Mouse (Mus musculus) lung, embryonic 14.5 days (tissue): ENCODE measurements around the gene Brox. TPM values are rescaled to one million over a fixed set of nuclear protein-coding genes. Genes with fewer than 3 reads are reported as not detected.
"Not testable (repeated sequence)": the region's sequence is repeated elsewhere in the genome, so short reads cannot be mapped to it uniquely, and the experiment has no call there.

Experiments
- ATAC-seq: fragments of 200-750 bp; cut with Nextera tagmentation; 2 replicates; pipeline ENCODE4 v1.8.0; 2017; ENCODE audit warnings: mild to moderate bottlenecking, moderate TSS enrichment, moderate library complexity; ENCODE audit not compliant: insufficient read depth
- DNase-seq: peaks from one replicate; pipeline ENCODE4 v3.0.0-alpha.2; 2015
- H3K27ac ChIP-seq: fragments of 300-500 bp; sonication (generic); 2 replicates; pipeline ENCODE4 v1.5.1; 2014; ENCODE audit warnings: low read depth, mild to moderate bottlenecking, moderate library complexity
- H3K27me3 ChIP-seq: fragments of 300-500 bp; sonication (generic); 2 replicates; pipeline ENCODE4 v1.6.1; 2014; ENCODE audit warnings: low read length, control low read depth; ENCODE audit not compliant: insufficient read depth
- H3K36me3 ChIP-seq: fragments of 300-500 bp; sonication (generic); 2 replicates; pipeline ENCODE4 v1.6.1; 2014; ENCODE audit warnings: control low read depth; ENCODE audit not compliant: insufficient read depth
- H3K4me1 ChIP-seq: fragments of 300-500 bp; sonication (generic); 2 replicates; pipeline ENCODE4 v1.6.1; 2014; ENCODE audit warnings: antibody characterized with exemption, control low read depth; ENCODE audit not compliant: insufficient read depth
- H3K4me2 ChIP-seq: fragments of 300-500 bp; sonication (generic); 2 replicates; pipeline ENCODE4 v1.6.1; 2014; ENCODE audit warnings: mild to moderate bottlenecking
- H3K4me3 ChIP-seq: fragments of 300-500 bp; sonication (generic); 2 replicates; pipeline ENCODE4 v1.5.1; 2014; ENCODE audit warnings: low read depth, low read length
- H3K9ac ChIP-seq: fragments of 300-500 bp; sonication (generic); 2 replicates; pipeline ENCODE4 v1.6.1; 2014
- H3K9me3 ChIP-seq: fragments of 300-500 bp; sonication (generic); 2 replicates; pipeline ENCODE4 v1.6.1; 2016; ENCODE audit warnings: low read depth, low read length, control low read depth
- CTCF ChIP-seq: IDR thresholded peaks from 2 replicates; pipeline ENCODE4 v1.5.1; 2016; ENCODE audit warnings: antibody characterized with exemption, low read depth
- WGBS: fragments of 180-500 bp; shearing (Covaris S2); extraction: QIAGEN DNeasy Blood & Tissue Kit; methylation state at CpG from one replicate; pipeline ENCODE4 v1.1.7; 2014; 5-methylcytosine and 5-hydroxymethylcytosine counted together
- polyA plus RNA-seq: library from polyadenylated mRNA; unstranded; fragments of >200 nt; fragmentation: Nextera tagmentation; extraction: Ambion mirVana; gene quantifications from 2 replicates; pipeline ENCODE4 v1.2.1, GENCODE M21; 2014

The Brox gene
- 42.0 and 45.3 TPM in 2 replicates for polyA plus RNA-seq

DNA sequence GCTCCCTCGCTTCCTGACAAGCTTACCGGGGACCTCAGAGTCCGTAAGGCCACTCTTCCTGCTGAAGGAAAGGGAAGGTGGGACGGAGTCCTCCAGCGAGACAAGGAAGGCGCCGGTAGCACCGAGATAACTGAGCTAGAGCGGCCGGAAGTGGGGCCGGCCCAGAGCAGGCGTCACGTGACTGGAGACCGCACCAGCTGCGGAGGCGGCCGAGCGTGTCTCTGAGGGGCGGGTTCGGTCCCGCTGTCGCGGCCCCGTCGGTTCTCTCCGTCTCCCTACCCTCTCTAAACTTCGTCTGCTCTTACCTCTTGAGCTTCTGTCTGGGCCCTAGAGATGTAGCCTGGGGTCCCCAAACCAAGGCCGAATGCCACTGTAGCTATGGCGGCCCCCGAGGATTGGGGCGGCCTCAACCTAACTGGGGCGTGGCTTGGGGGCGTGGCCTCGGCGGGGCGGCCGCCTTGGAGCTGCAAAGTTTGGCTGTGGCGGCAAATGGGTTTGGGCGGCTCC, at the start of gene Brox:
Gene Brox (minus strand): TSS at position 393 of the 507 bp plus-strand sequence.
- peak; percentile 95 for DNase-seq
- Histone ChIP-seq H3K27me3 (no peaks in the 10 kb centered on the region), H3K27ac (peak within 1 kb of the TSS; percentile 38; the same call in 1 of the 2 replicates), H3K36me3 (peaks cover 17% of the 10 kb centered on the region), H3K4me3 (peak within 1 kb of the TSS; percentile 48), H3K4me1 (no peaks in the 10 kb centered on the region), H3K4me2 (peak within 1 kb of the TSS; percentile 59), H3K9ac (peak within 1 kb of the TSS; percentile 46), H3K9me3 (no peaks in the 10 kb centered on the region)
- ATAC-seq = peak; percentile 93
- TF ChIP-seq CTCF = no peak
- WGBS = under 1% methylated on average over 39 of the region's 39 CpGs

DNA sequence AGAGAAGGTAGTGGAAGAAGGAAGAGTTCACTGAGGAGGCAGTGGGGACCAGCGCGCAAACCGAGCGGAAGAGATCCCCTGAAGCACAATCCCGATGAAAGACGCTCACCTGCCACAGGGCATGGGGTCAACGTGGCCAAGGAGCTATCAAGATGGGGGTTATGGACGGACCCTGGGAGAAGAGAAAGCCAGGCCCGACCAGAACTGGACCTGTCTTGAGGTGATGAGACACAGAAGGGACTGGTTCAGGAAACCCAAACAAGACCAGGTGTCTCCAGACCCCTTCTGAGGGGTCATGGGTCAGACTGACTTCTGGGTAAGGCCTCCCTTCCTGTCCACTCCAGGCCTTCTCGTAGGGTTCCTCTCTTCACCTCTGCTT, 48.7 kb upstream of the Brox start:
- H3K9ac ChIP-seq = peak overlapping the region; percentile 90
- TF ChIP-seq CTCF = no peak
- peak overlapping the region; percentile 86; the same call in 1 of the 2 replicates for H3K27ac ChIP-seq
- peaks cover 50% of the 10 kb centered on the region for H3K36me3 ChIP-seq
- no peaks in the 10 kb centered on the region for H3K27me3 ChIP-seq
- peak overlapping the region; percentile 66 for H3K4me2 ChIP-seq
- DNase-seq (peak; percentile 3), ATAC-seq (peak; percentile 50)
- peak overlapping the region; percentile 88 for H3K4me3 ChIP-seq
- WGBS = 8% methylated on average over 10 of the region's 10 CpGs
- no peaks in the 10 kb centered on the region for H3K4me1 ChIP-seq
- H3K9me3 ChIP-seq = no peaks in the 10 kb centered on the region

DNA sequence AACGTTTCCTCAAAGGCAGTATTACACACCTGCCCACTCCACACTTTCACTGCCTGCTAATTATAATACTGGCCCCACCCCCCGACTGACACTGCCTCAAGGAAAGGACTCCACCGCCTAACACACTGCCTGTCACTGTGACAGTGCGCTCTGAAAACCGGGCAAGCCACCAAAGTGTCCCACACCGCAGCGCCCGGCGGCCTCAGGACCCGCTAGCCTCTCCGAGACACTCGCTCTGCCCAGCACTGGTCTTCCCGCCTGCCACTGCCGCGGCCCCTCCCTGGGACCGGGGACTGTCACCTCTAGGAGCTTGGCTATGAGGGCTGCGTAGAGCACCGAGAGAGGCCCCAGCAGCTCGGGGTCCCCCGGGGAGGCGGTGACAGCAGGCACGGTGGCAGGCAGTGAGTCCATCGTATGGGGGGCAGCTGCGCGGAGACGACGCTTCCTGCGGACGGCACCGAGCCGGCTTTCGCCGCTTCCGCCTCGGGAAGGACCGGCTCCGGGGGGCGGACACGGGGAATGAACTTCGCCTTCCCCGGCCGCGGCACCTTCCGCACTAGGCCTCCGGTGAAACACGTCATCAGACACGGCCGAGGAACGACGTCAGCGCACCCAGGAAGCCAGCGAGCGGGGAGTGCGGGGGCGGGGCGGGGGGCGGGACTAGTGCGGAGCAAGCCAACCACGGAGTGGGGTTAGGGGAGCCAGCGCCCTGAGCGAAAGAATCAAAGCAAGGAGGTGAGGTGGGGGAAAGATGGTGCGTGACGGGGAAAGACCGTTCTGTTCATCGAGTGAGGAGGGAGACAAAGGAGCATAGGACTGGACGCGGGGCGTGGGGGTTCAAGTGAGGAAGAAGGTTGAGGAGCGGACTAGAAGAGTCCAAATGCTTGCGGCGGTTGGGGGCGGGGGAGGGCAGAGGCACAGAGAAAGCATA, 48.1 kb upstream of the Brox start:
- no peak for TF ChIP-seq CTCF
- Histone ChIP-seq H3K4me2 (peak overlapping the region; percentile 66), H3K4me3 (peak overlapping the region; percentile 88), H3K27me3 (no peaks in the 10 kb centered on the region), H3K9me3 (no peaks in the 10 kb centered on the region), H3K27ac (peak overlapping the region; percentile 86), H3K36me3 (peaks cover 50% of the 10 kb centered on the region), H3K9ac (peak overlapping the region; percentile 90), H3K4me1 (no peaks in the 10 kb centered on the region)
- WGBS = under 1% methylated on average over 72 of the region's 72 CpGs
- ATAC-seq = peak; percentile 96
- DNase-seq = peak; percentile 89

DNA sequence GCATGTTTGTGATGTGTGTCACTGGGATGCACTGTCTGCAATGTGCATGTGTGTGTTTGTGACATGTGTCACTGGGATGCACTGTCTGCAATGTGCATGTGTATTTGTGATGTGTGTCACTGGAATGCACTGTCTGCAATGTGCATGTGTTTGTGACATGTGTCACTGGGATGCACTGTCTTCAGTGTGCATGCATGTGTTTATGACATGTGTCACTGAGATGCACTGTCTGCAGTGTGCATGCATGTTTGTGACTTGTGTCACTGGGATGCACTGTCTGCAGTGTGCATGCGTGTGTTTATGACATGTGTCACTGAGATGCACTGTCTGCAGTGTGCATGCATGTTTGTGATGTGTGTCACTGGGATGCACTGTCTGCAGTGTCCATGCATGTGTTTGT, 45.8 kb upstream of the Brox start:
- ATAC-seq, H3K4me3 ChIP-seq: not testable (repeated sequence)

GRCm38 (mm10) chr1:183327171-183327570, 30.1 kb upstream of the Brox start:
- H3K4me3 ChIP-seq = no peak overlapping the region
- H3K9me3 ChIP-seq = 0 out of 2 replicates have a peak, but pooled peaks cover 2% of the 10 kb centered on the region
- H3K27me3 ChIP-seq = no peaks in the 10 kb centered on the region
- no peaks in the 10 kb centered on the region for H3K4me1 ChIP-seq
- WGBS = 89% methylated on average over 8 of the region's 8 CpGs
- DNase-seq = no peak
- ATAC-seq = no peak
- TF ChIP-seq CTCF = no peak
- no peak overlapping the region for H3K4me2 ChIP-seq
- peaks cover 82% of the 10 kb centered on the region for H3K36me3 ChIP-seq
- H3K9ac ChIP-seq = no peak overlapping the region
- H3K27ac ChIP-seq = no peak overlapping the region

More for the DNA sequence above, 45.8 kb upstream of the Brox start:
- not testable (repeated sequence) for DNase-seq, H3K9ac ChIP-seq, H3K27ac ChIP-seq, H3K4me2 ChIP-seq, H3K4me1 ChIP-seq, H3K9me3 ChIP-seq, H3K27me3 ChIP-seq
- WGBS = 92% methylated on average over 1 of the region's 1 CpGs
- H3K36me3 ChIP-seq = peaks cover 49% of the 10 kb centered on the region

- 0 out of 2 replicates have a peak, but pooled peaks cover 2% of the 10 kb centered on the region for H3K9me3 ChIP-seq
- no peak for DNase-seq
- TF ChIP-seq CTCF = no peak
- no peak for ATAC-seq
- peaks cover 75% of the 10 kb centered on the region for H3K36me3 ChIP-seq
- no peak overlapping the region for H3K27ac ChIP-seq
- no peak overlapping the region for H3K4me3 ChIP-seq
- WGBS = 94% methylated on average over 6 of the region's 6 CpGs
- no peak overlapping the region for H3K9ac ChIP-seq
- H3K4me1 ChIP-seq = no peaks in the 10 kb centered on the region
- H3K27me3 ChIP-seq = no peaks in the 10 kb centered on the region
- no peak overlapping the region for H3K4me2 ChIP-seq
These were observed 27.4 kb upstream of the Brox start for GRCm38 (mm10) chr1:183324433-183324832.

DNA sequence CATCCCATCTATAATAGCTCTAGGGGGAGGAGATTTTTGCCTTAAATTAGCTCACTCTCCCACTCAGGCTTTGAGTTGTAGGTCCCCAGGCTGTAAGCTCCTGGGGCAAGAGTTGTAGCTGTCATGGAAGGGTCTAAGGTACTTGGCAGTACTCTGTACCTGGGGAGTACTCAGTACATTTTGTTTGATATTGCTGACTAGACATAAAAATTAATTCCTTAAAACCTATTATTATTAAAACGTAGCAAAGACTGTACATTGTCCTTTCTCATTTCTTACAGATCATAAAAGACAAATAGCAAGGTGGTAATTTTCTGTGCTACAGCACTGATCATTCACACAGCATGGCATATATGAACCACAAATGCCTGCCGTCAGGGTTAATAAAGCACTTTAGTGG, 26.9 kb upstream of the Brox start:
- no peak for TF ChIP-seq CTCF
- Histone ChIP-seq H3K4me2 (no peak overlapping the region), H3K27ac (no peak overlapping the region), H3K4me3 (no peak overlapping the region), H3K9me3 (0 out of 2 replicates have a peak, but pooled peaks cover 2% of the 10 kb centered on the region), H3K4me1 (no peaks in the 10 kb centered on the region), H3K36me3 (peaks cover 75% of the 10 kb centered on the region), H3K27me3 (no peaks in the 10 kb centered on the region), H3K9ac (no peak overlapping the region)
- ATAC-seq = no peak
- WGBS = 88% methylated on average over 2 of the region's 2 CpGs
- DNase-seq = no peak

- not testable (repeated sequence) for DNase-seq, H3K27ac ChIP-seq, H3K27me3 ChIP-seq, H3K9ac ChIP-seq, H3K4me3 ChIP-seq, ATAC-seq, H3K4me2 ChIP-seq, H3K4me1 ChIP-seq, H3K9me3 ChIP-seq
- 87% methylated on average over 5 of the region's 5 CpGs for WGBS
- peaks cover 71% of the 10 kb centered on the region for H3K36me3 ChIP-seq
These were observed 25.4 kb upstream of the Brox start for GRCm38 (mm10) chr1:183322496-183322895.
